Mouse (Mus musculus) kidney, embryonic 15.5 days (tissue): Measurements from ENCODE around the gene Hspa4l. TPM values are rescaled to one million over a fixed set of nuclear protein-coding genes. Genes with fewer than 3 reads are reported as not detected.

Source experiments
- ATAC-seq: fragments of 200-750 bp; cut with Nextera tagmentation; replicated peaks from 2 replicates; pipeline ENCODE4 v1.8.0; 2017; ENCODE audit warnings: moderate TSS enrichment; ENCODE audit not compliant: low FRiP score
- H3K27ac ChIP-seq: fragments of 300-500 bp; sonication (generic); 2 replicates; pipeline ENCODE4 v1.5.1; 2015; ENCODE audit warnings: mild to moderate bottlenecking, inconsistent platforms
- H3K27me3 ChIP-seq: fragments of 300-500 bp; sonication (generic); 2 replicates; pipeline ENCODE4 v1.6.1; 2015; ENCODE audit warnings: inconsistent platforms
- H3K36me3 ChIP-seq: fragments of 300-500 bp; sonication (generic); 2 replicates; pipeline ENCODE4 v1.6.1; 2015; ENCODE audit warnings: inconsistent platforms
- H3K4me1 ChIP-seq: fragments of 300-500 bp; sonication (generic); 2 replicates; pipeline ENCODE4 v1.6.1; 2015; ENCODE audit warnings: inconsistent platforms
- H3K4me2 ChIP-seq: fragments of 300-500 bp; sonication (generic); 2 replicates; pipeline ENCODE4 v1.6.1; 2015; ENCODE audit warnings: moderate library complexity, mild to moderate bottlenecking, inconsistent platforms
- H3K4me3 ChIP-seq: fragments of 300-500 bp; sonication (generic); replicated peaks from 2 replicates; pipeline ENCODE4 v1.5.1; 2015; ENCODE audit warnings: mild to moderate bottlenecking, inconsistent platforms
- H3K9ac ChIP-seq: fragments of 300-500 bp; sonication (generic); 2 replicates; pipeline ENCODE4 v1.6.1; 2015; ENCODE audit warnings: mild to moderate bottlenecking, inconsistent platforms
- H3K9me3 ChIP-seq: fragments of 300-500 bp; sonication (generic); replicated peaks from 2 replicates; pipeline ENCODE4 v1.6.1; 2016; ENCODE audit warnings: inconsistent platforms
- WGBS: fragments of 180-500 bp; shearing (Covaris S2); methylation state at CpG from one replicate; pipeline ENCODE4 v1.1.7; 2015; ENCODE audit warnings: mixed read lengths; 5-methylcytosine and 5-hydroxymethylcytosine counted together
- polyA plus RNA-seq: library from polyadenylated mRNA; unstranded; fragments of >200 nt; fragmentation: Nextera tagmentation; extraction: Ambion mirVana; gene quantifications from 2 replicates; pipeline ENCODE4 v1.2.1, GENCODE M21; 2015

Hspa4l gene
- polyA plus RNA-seq: 8.1 and 10.3 TPM in 2 replicates

GRCm38 (mm10) chr3:40744024-40744835 is at the start of gene Hspa4l:
TSS of gene Hspa4l (plus strand) at chr3:40744495.
- peak within 1 kb of the TSS; percentile 73 for H3K4me3 ChIP-seq
- ATAC-seq: no peak
- 20% methylated on average over 16 of the region's 16 CpGs for WGBS

GRCm38 (mm10) chr3:40695162-40695561 is 49.1 kb upstream of the Hspa4l start:
- no peak overlapping the region for H3K4me2 ChIP-seq
- H3K4me3 ChIP-seq: no peak overlapping the region
- no peaks in the 10 kb centered on the region for H3K27me3 ChIP-seq
- H3K9me3 ChIP-seq: no peaks in the 10 kb centered on the region
- ATAC-seq: no peak
- no peak overlapping the region for H3K9ac ChIP-seq
- H3K27ac ChIP-seq: no peak overlapping the region
- peaks cover 16% of the 10 kb centered on the region; the same call in 1 of the 2 replicates for H3K36me3 ChIP-seq
- no peaks in the 10 kb centered on the region for H3K4me1 ChIP-seq
- WGBS: 92% methylated on average over 2 of the region's 2 CpGs

More at GRCm38 (mm10) chr3:40744024-40744835, at the start of gene Hspa4l:
- peak within 1 kb of the TSS; percentile 66 for H3K9ac ChIP-seq
- peak within 1 kb of the TSS; percentile 66 for H3K27ac ChIP-seq
- H3K27me3 ChIP-seq: 0 out of 2 replicates have a peak, but pooled peaks cover 3% of the 10 kb centered on the region
- no peaks in the 10 kb centered on the region for H3K9me3 ChIP-seq
- peak within 1 kb of the TSS; percentile 98 for H3K4me2 ChIP-seq
- H3K4me1 ChIP-seq: peaks cover 16% of the 10 kb centered on the region
- no peaks in the 10 kb centered on the region for H3K36me3 ChIP-seq

GRCm38 (mm10) chr3:40698834-40699233 is 45.5 kb upstream of the Hspa4l start:
- ATAC-seq: no peak
- no peaks in the 10 kb centered on the region for H3K27me3 ChIP-seq
- H3K4me1 ChIP-seq: no peaks in the 10 kb centered on the region
- no peak overlapping the region for H3K4me3 ChIP-seq
- no peak overlapping the region for H3K27ac ChIP-seq
- peaks cover 16% of the 10 kb centered on the region; the same call in 1 of the 2 replicates for H3K36me3 ChIP-seq
- no peak overlapping the region for H3K4me2 ChIP-seq
- no peak overlapping the region for H3K9ac ChIP-seq
- WGBS: 84% methylated on average over 3 of the region's 3 CpGs
- no peaks in the 10 kb centered on the region for H3K9me3 ChIP-seq

GRCm38 (mm10) chr3:40704816-40705430 is 39.4 kb upstream of the Hspa4l start:
- Histone ChIP-seq H3K27ac (no peak overlapping the region), H3K4me3 (no peak overlapping the region), H3K27me3 (no peaks in the 10 kb centered on the region), H3K9me3 (no peaks in the 10 kb centered on the region), H3K4me2 (no peak overlapping the region), H3K9ac (no peak overlapping the region), H3K36me3 (no peaks in the 10 kb centered on the region), H3K4me1 (no peaks in the 10 kb centered on the region)
- 74% methylated on average over 5 of the region's 5 CpGs for whole genome bisulfite sequencing
- no peak for ATAC-seq

- H3K36me3 ChIP-seq: no peaks in the 10 kb centered on the region
- H3K9me3 ChIP-seq: no peaks in the 10 kb centered on the region
- 94% methylated on average over 30 of the region's 30 CpGs for WGBS
- no peak within 1 kb of the TSS for H3K4me2 ChIP-seq
- H3K4me3 ChIP-seq: no peak within 1 kb of the TSS
- no peaks in the 10 kb centered on the region for H3K4me1 ChIP-seq
- no peaks in the 10 kb centered on the region for H3K27me3 ChIP-seq
- H3K9ac ChIP-seq: no peak within 1 kb of the TSS
- no peak for ATAC-seq
- H3K27ac ChIP-seq: no peak within 1 kb of the TSS
Measured at GRCm38 (mm10) chr3:40708655-40709054, 35.6 kb upstream of the Hspa4l start, which contains the start of gene Slc25a31. TSS of gene Slc25a31 (plus strand) at chr3:40708855.

- Histone ChIP-seq H3K27ac (no peak overlapping the region), H3K4me3 (no peak overlapping the region), H3K4me2 (no peak overlapping the region), H3K27me3 (no peaks in the 10 kb centered on the region), H3K9ac (no peak overlapping the region), H3K36me3 (no peaks in the 10 kb centered on the region), H3K9me3 (no peaks in the 10 kb centered on the region), H3K4me1 (no peaks in the 10 kb centered on the region)
- 9% methylated on average over 1 of the region's 1 CpGs for WGBS
- no peak for ATAC-seq
Measured at GRCm38 (mm10) chr3:40716056-40716455, 28.2 kb upstream of the Hspa4l start.

GRCm38 (mm10) chr3:40719022-40719421 is 25.3 kb upstream of the Hspa4l start:
- 75% methylated on average over 3 of the region's 3 CpGs for WGBS
- no peaks in the 10 kb centered on the region for H3K9me3 ChIP-seq
- ATAC-seq: no peak
- 0 out of 2 replicates have a peak, but pooled peaks cover 2% of the 10 kb centered on the region for H3K27me3 ChIP-seq
- H3K4me1 ChIP-seq: no peaks in the 10 kb centered on the region
- H3K36me3 ChIP-seq: no peaks in the 10 kb centered on the region
- no peak overlapping the region for H3K9ac ChIP-seq
- H3K27ac ChIP-seq: no peak overlapping the region
- no peak overlapping the region for H3K4me2 ChIP-seq
- H3K4me3 ChIP-seq: no peak overlapping the region

GRCm38 (mm10) chr3:40738381-40738912 is 5.8 kb upstream of the Hspa4l start:
- no peak for ATAC-seq
- 74% methylated on average over 6 of the region's 6 CpGs for WGBS
- Histone ChIP-seq H3K4me2 (no peak overlapping the region), H3K27ac (no peak overlapping the region), H3K36me3 (no peaks in the 10 kb centered on the region), H3K4me1 (no peaks in the 10 kb centered on the region), H3K9ac (no peak overlapping the region), H3K9me3 (no peaks in the 10 kb centered on the region), H3K27me3 (0 out of 2 replicates have a peak, but pooled peaks cover under 1% of the 10 kb centered on the region), H3K4me3 (no peak overlapping the region)

- Histone ChIP-seq H3K4me1 (peaks cover 16% of the 10 kb centered on the region), H3K4me2 (peak overlapping the region; percentile 98), H3K36me3 (no peaks in the 10 kb centered on the region), H3K27ac (peak overlapping the region; percentile 66), H3K4me3 (peak overlapping the region; percentile 73), H3K27me3 (0 out of 2 replicates have a peak, but pooled peaks cover 3% of the 10 kb centered on the region), H3K9me3 (no peaks in the 10 kb centered on the region), H3K9ac (peak overlapping the region; percentile 66)
- under 1% methylated on average over 80 of the region's 93 CpGs for WGBS
- peak; percentile 98 for ATAC-seq
Measured at GRCm38 (mm10) chr3:40744836-40745660, 753 bp downstream of the Hspa4l start.

GRCm38 (mm10) chr3:40745661-40746547 is 1.6 kb downstream of the Hspa4l start:
- Histone ChIP-seq H3K4me2 (peak overlapping the region; percentile 98), H3K4me3 (peak overlapping the region; percentile 73), H3K36me3 (no peaks in the 10 kb centered on the region), H3K9ac (peak overlapping the region; percentile 66), H3K27ac (peak overlapping the region; percentile 66), H3K9me3 (no peaks in the 10 kb centered on the region), H3K27me3 (0 out of 2 replicates have a peak, but pooled peaks cover 3% of the 10 kb centered on the region), H3K4me1 (peaks cover 16% of the 10 kb centered on the region)
- no peak; the same call in 1 of the 2 replicates for ATAC-seq
- WGBS: 3% methylated on average over 37 of the region's 37 CpGs

GRCm38 (mm10) chr3:40760746-40761145 is 16.5 kb downstream of the Hspa4l start:
- Histone ChIP-seq H3K4me2 (no peak overlapping the region), H3K4me1 (no peaks in the 10 kb centered on the region), H3K36me3 (0 out of 2 replicates have a peak, but pooled peaks cover 3% of the 10 kb centered on the region), H3K9me3 (no peaks in the 10 kb centered on the region), H3K9ac (no peak overlapping the region), H3K27ac (no peak overlapping the region), H3K4me3 (no peak overlapping the region), H3K27me3 (no peaks in the 10 kb centered on the region)
- 96% methylated on average over 3 of the region's 3 CpGs for WGBS
- no peak for ATAC-seq
